Mouse (Mus musculus) mesoderm, embryonic 11.5 days (tissue): ENCODE measurements around the gene Eya2.
"Not testable (repeated sequence)": the region's sequence is repeated elsewhere in the genome, so short reads cannot be mapped to it uniquely, and the experiment has no call there.

ENCODE experiments used
- DNase-seq: peaks from one replicate; pipeline ENCODE4 v3.0.0-alpha.2; 2012; ENCODE audit warnings: low read depth, low spot score

The Eya2 gene

DNA sequence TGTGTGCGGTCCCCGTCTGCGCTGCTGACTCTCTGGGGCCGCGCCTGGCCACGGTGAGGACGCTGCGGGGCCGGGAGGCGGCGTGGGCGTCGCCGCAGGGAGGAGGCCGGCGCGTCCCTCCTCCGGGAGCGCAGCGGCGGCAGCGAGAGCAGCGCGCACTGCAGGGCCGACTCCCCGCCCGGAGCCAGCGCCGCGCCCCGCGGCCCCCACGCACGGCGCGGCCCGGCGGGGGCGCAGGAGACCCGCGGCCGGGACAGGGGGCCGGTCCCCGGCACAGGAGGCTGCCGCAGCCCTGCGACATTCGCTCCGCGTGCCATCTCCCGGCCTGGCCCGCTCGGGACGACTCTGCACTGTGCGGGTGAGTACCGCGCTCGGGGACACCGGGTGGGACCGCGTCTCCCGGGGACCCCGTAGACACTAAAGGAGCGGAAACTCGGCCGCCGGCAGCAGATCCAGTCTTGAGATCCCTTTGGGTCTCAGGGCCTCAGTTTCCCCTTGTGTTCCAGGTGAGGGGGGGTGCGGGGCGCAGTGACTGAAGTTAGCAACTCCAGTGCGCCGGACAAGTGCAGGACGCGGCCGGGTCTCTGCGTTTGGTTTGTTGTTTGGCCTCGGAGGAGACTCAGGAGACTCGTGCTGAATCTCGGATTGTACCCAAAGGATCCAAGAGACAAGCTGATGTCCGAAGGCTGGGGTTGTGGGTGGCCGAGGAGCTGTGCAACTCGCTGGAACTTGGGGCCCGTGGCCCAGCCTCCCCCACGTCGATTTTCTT lies at the start of gene Eya2:
Gene Eya2, plus strand, starts transcription at position 126 of the 769 bp plus-strand sequence.
- no peak for DNase-seq

DNA sequence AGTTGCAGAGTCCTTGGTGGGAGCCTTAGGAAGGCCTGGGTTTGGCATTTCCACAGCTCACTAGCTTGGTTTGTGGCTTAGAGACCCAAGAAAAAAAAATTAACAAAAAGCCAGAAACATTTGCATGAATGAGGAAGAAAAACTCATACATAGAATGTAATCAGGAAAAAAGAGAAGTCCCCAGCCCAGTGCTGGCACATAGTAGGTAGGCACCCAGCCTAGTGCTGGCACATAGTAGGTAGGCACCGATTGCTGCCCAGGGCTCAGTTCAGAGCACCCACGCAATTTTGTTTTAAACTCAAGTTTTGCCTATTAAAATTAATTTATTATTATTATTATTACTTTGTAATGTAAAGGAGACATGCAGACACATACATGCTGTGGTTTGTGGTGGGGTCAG lies 49.1 kb upstream of the Eya2 start:
- no peak for DNase-seq

DNA sequence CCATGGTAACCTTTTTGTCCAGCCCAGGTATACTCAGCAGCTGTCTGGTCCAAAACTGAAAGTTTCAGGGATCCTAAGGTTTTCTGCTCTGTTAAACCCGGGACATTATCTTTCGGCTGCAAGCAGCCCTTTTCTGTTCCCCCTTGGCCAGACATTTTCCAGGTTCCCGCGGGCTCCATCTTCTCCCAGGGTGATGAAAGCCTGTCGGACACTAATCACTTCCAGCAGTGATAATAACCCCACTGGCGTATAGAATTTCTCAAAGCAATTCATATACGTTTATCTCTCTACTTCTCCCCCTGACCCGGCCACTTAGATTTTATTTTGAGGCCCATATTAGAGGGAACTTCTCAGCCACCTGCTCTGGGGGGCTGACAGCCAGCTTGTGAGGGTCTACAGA lies 48.5 kb upstream of the Eya2 start:
- no peak for DNase-seq

DNA sequence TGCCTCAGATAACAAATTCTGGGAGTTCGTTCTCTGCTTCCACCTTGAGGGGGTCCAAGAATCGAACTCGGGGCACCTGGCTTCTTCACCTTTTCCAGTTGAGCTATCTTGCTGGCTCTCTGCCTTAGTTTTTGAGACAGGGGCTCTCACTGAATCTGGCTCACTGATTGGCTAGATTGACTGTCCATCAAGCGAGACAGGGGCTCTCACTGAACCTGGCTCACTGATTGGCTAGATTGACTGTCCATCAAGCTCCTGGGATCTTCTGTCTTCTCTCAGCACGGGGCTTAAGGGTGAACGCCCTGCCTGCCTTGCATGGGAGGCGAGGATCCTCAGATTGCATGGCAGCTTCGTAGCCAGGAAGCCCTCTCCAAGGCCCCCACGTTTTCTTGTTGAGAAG lies 47.4 kb upstream of the Eya2 start:
- peak; percentile 89 for DNase-seq

DNA sequence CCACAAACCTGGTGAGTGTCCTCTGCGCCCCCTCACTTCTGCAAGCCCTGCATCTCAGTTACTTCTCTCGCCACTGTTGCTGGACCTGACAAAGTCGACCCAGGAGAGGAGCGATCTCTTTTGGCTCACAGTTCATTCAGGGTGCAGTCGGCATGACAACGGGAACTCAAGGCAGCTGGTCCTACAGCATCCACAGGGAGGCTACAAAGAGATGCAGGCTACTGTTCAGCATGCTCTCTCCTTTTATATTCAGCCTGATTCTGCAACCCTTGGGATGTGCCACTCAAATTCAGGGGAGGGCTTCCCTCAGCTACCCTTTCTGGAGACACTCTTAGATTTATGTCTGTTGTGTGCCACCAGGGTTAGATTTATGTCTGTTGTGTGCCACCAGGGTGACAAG lies 46.2 kb upstream of the Eya2 start:
- no peak for DNase-seq

DNA sequence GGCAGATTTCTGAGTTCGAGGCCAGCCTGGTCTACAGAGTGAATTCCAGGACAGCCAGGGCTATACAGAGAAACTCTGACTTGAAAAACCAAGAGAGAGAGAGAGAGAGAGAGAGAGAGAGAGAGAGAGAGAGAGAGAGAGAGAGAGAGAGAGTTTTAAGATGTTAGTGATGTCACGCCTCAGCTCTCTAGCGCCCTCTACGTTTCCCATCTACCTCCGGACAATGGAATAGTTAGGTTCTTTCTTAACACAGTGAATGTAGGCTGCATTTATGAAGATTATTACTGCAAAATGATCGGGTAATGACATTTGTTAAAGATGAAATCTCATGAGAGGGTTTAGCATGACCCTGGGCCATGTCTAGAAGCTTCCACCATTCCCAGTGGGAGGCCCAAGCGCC lies 44.4 kb upstream of the Eya2 start:
- not testable (repeated sequence) for DNase-seq

DNA sequence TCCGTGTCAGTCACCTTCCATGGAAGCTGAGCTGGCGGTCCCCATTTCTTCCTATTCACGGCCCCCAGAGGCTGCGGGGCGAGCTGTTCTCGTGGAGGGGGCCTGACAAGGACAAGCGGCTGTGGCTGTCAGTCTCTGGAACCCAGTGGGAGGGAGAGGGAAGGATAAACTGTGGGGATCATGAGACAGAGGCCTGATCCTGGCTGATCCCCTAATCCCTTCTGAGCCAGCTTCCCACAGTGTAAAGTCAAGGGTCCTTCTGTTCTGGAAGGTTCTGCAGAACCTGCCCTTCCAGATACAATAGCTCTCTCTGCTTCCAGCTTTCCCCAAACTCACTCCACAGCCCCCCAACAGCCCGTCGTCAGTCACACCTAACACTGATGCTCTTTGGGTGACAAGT lies 40.8 kb upstream of the Eya2 start:
- DNase-seq, result no peak

DNA sequence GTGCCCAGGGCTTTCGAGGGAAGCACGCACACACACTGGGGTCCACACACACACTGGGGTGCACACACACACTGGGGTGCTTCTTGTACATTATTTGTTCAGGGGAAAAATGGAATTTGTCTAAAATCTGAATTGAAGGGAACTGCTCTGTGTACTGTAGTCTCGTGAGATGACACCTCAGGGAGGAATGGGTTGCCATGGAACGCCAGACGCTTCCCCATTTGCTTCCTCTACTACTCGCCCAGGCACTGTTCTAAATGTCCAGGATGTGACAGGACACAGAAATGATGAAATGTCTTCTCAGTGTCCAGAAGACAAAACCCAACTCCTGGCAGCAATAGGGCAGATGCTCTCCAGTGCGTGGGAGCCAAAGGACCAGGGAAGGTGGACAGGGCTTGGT lies 37.6 kb upstream of the Eya2 start:
- DNase-seq, result no peak

DNA sequence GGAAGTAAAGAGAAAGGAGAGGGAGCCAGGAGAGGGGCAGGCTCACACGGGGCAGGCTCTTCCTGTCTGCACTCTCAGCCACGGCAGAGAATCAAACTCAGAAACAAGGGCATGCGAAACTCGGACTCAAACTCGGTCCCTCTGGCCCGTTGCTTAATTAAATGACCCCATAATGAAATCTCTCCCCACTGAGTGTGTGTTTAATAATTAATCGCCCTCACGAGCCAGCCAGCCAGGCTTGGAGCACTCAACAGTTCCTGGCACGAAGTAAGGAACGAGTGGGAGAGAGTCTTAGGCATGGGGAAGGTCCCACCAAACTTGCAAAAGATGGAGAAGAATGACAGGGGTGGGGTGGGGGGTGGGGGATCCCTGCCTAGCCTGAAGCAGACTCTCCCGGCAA lies 35.9 kb upstream of the Eya2 start:
- no peak for DNase-seq

DNA sequence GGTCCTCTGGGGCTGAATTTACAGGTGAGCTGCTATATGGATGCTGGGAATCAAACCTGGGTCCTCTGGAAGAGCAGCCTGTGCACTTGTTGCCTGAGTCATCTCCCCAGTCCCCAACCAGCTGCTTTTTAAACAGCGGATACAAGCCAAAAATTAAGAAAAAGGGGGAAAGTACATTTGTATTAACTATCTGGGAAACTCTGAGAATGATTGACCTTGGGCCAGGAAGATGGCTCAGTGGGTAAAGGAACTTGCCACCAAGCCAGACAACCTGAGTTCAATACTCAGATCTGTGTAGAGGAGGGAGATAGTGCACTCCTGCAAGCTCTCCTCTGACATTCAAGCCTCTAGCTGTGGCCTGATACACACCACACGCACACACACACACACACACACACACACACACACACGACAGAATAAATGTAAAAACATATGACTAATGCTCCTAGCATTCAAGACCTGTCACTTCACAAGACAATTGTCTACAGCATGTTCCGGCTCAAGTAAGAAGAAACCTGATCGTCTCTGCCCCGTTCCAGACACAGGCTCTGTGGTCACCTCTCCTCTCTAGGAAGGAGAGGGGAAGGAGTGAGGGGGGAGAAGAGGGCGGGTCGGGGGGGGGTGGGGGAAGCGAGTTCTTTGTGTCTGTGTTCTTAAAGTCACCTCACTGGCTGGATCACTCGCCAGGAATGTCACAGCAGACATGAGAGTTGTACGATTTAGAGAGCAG lies 35.2 kb upstream of the Eya2 start:
- peak; percentile 48 for DNase-seq

DNA sequence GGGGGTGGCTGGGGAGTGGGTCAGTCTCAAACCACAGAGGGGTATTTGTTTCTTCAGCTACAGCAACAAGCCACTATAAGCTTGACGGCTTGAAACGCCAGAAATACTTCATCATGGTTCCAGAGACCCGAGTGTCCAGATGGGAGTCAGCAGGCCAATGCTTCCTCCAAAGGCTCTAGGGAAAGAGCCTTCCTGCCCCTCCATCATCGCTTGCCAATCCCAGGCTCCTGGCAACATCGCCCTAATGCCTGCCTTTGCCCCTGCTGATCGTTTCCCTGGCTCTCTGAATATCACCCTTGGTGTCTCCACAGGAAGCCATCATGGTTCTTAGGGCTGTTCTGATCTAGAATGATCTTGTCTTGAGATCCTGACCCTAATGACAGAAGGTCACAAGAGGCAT lies 33.0 kb upstream of the Eya2 start:
- DNase-seq, result no peak

DNA sequence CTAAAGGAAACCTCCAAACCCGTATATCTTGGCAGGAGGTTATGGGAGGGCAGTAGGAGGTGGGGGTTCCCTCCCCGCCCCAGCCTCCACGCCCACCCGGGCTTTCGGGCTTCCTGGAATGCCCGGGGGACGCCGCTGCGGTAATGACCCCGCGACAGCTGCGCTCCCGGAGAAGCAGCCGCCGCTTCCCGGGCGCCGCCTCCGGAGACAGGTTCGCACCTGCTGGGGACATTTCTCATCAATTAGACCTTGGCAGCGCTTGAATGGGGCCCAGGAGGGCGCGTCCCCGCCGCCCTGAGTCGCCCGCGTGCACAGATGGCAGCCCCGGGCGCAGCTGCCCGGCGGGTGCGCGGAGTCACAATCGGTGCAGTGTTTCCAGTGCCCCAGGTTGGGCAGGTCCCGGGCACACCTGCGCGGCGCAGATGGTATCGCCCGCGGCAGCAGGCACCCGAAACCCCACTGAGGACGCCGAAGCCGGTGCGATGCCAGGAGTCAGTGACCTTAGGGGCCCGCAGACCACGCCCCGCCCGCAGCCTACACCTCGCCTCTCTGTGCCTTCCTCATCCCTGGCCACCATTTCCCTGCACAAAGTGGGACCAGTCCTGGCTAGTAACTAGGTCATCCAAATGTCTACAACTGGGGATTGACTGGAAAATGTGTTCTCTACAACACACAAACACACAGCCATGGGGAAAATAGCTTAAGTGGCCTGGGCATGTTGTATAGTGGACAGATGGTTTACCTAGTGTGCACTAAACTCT lies 31.4 kb upstream of the Eya2 start:
- peak; percentile 78 for DNase-seq

DNA sequence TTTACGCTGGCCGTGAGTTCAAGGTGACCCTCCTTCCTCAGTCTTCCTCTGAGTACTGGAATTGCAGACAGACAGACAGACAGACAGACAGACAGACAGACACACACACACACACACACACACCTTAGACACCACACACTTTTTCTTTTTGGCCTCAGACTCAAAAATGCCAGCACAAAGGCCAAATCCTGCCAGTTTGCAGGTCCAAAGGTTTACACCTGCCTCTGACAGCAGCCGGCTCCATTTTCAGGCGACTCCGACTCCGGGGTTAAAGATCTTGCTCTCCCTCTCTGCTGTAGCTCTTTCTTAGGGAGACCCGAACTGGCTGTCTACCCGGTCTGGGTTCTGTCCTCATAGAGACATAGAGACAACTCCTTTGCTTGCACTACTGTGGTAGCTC lies 30.7 kb upstream of the Eya2 start:
- DNase-seq, result no peak

DNA sequence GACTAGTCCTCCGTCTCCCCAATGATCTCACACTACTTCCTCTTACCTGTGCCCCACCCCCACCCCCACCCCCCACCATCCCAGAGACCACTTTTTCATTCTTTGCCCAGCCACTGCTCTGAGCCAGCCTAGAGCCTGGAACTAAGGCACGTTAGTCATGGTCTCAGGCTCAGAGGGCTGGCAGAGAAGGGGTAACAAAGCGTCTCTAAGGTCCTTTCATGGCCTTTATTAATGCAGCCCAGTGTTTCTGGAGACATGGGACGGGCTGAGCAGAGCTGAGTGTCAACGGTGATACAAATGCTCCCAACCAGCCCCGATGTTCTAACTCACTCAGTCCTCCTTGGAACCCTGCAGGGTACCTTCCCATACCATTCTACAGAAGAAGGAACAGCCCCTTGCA lies 30.2 kb upstream of the Eya2 start:
- peak; percentile 59 for DNase-seq

DNA sequence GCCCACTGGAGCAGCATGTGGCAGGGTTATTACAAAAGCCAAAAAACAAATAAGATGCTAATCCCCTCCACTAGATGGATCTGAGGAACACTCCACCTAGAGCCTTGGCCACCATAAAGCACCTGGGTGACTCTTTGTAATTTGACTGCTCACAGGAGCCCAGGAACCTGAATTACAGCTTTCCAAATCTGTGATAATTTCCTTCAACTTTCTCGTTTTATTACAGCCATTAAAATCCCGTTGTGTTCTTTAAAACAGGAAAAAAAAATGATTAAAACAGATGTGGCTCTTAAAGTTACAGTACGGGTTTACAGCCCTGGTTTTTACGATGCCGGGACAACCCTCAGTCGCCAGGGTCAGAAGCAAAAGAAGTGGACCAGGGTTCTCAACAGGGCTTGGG lies 27.9 kb upstream of the Eya2 start:
- no peak for DNase-seq

DNA sequence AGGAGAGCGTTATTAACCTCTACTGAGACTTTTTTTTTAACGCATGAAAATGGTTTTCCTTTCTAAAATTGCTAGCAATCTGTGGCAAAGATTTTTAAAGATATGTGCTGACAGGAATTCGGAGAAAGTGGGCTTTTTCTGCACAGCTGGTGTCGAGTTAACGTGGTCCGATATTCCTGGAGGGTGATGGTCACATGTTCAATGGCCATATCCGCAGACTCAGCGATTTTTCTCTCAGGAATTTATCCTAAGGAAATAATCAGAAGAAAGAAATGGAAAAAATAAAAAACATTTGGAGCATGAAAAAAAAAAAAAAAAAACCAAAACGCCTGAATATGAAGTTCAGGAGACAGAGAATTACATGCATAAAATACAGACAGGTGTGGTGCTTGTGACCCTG lies 27.0 kb upstream of the Eya2 start:
- no peak for DNase-seq

DNA sequence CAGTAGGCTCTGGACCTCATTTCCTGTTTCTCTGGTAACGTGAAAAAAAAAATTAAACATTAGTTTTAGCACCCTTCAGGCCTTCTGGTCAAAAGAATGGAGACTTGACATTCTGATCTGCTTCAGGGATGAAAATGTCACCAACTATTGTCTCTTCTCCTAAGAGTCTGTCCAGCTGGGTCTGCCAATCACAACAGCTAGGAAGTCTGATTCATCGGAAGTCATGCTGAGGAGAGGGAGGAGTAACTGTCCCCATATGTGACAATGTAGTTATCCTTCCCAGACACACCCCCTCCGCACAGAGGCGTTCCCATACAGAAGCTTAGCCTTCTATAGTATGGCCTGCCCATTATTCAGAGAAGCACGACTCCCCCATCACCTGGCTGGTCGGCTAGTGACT lies 25.9 kb upstream of the Eya2 start:
- DNase-seq, result no peak

DNA sequence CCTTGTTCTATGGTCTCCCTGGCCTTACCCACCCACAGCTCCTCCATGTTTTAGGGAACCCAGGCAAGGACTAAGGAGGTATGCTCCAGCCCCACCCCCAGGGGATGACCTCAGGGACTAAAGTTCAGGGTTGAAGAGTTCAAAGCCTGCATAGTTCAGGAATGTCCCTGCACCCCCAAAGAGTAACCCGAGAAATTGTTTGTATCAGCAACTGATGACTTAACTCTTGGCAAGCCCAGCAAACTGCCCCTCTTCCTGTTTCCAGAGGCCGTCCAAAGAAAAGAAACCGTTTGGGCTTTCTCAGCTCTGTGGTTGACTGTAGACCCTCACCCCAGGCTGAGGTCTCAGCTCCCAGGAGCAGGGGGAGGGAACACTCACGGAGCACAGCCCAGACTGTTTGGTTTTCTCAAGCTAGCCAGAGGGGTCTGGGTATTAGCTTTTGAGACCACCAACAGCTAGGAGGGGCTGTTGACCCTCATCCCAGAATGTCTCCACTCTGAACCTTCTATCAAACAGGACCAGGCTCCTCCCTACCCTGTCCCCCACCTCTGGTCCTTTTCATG lies 23.5 kb upstream of the Eya2 start:
- DNase-seq, result no peak

DNA sequence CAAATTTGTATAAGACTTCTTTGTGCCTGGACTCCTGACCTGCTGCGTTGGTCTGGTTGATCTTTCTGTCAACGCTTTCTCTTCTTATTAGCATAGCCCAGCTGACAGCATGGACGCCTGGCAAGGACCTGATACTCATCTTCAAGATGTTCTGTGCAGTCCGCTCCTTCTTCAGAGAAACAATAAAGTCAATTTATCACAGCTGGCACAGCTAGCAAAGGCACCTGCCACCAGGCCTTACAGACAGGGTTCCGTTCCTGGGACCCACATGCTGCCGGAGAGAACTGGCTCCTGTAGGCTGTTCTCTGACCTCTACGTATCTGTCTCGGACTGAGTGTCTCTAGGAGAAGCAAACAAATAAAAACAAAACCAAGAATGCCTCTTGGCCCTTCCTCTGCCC lies 11.8 kb upstream of the Eya2 start:
- DNase-seq, result no peak

DNA sequence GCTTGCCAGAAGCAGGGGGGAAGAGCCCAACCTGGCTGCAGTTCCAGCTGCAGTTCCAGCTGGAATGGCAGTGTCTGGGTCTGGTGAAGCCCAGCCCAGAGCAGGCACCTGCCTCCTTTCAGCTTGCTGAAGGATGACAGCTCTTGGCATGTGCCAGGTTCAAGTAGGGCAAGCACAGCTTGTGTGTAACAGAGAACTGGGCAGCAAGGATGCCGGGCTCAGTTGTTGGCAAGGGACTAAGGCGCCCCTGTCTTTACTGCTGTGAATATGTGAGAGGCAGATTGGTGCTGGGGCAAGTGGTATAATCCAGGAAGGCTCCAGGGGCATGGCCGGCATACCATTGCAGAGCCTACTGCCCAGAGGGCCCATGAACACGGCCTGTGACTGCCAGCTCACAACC lies 11.3 kb upstream of the Eya2 start:
- DNase-seq, result no peak

DNA sequence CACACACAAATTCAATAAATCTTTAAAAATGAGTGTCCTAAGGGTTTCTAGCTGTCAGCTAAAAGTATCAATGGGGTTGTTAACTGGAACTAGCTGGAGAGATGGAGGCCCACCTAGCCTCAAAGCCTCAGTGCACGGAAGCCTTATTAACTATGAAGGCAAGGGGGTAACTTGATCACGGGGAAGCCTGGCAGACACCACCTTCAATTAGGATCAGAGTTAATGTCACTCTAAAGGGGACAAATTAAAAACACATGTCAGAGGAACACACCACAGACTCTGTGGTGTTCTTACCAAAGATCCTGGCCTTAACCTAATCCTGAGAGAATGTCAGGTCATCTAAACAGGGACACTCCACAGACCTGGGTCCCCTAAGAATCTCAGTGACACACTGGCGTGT lies 10.3 kb upstream of the Eya2 start:
- no peak for DNase-seq

DNA sequence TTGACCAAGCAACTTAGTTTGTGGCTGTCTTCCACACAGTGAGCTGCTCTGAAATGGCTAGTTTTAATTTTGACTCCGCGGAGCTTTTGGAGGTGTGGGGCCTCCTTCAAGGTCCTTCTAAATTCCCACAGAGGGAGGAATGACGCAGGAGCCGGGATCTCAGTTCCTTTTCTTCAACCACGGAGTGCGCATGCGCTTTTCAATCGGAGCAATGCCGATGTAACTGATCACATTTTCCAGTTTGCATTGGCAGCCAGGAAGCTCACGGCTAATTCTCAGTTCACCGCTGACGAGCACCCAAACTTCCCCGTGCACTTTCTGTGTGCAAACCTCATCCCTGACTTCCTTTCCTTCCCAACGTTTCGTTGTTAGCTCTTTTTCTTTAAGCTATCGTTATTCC lies 4.1 kb upstream of the Eya2 start:
- DNase-seq, result no peak
